Mouse (Mus musculus): ENCODE results near the gene Pccb.

GRCm38 (mm10) chr9:101083728-101084127 lies 49.0 kb upstream of the Pccb start:
- no peak for TF ChIP-seq CTCF (IDR thresholded peaks at IDR 0.05)
- TF ChIP-seq EP300 (IDR thresholded peaks at IDR 0.05; ENCODE audit: insufficient read depth, low read depth, low read length), result no peak
- no peak for TF ChIP-seq POLR2A (IDR thresholded peaks at IDR 0.05; ENCODE audit: insufficient read depth, low read depth, low read length)

Measured in heart, adult 2 months (tissue).